Mouse (Mus musculus): ENCODE results near the gene Erf.
A peak's percentile ranks its signal among the peaks of the same experiment; 100 is the strongest.

Erf gene

GRCm38 (mm10) chr7:25281166-25281733, 30.7 kb upstream of the Erf start:
- DNase-seq (ENCODE audit: low spot score in 2 of 2) = peak in 1 of 2 experiments; percentile 3

DNA sequence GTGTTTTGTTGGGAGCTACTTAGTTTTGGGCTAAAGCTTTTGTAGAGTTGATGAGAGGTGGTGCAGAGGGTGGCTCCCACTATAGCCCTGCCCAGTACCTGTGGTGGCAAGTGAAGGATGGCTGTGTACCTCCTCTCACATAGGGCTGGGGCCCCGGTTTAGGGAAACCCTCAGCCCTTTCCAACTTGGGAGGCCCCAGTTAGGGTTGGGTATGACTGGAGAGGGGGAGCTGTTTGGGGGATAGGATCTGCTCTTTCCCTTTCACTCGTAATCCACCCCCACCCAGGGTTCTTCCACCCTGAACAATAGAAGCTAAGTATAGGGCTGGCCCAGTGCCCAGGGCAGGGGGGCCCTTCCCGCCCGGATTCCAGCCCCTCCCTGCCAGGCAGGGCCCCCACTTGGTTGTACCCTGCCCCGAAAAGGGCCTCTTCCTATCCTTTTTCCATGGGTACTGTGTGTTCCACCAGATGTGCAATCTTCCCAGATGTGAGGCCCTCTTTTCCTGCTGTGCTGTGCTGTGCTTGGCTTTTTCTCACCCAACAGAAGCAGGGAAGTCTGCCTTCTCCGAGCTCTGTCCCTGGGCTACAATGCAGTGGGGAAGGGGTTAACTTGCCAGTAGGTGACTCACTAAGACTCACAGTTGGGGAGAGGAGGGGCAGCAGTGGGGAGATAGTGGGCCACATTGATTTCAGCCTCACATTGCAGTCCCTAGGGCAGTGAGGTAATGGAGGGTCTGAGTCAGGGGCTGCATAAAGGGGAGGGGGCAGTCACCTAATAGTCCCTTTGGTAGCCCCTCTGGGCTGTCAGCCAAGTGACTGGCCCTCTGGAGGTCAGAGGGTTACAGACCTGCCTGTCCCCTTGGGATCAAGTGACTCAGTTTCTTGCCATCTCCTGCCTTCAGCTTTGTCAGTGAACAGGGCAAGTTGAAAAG, 29.6 kb upstream of the Erf start:
- no peak for DNase-seq (ENCODE audit: low spot score in 2 of 2)

- peak; percentile 80 to 83 for DNase-seq (ENCODE audit: low spot score in 2 of 2)
Observed at GRCm38 (mm10) chr7:25279076-25279860, 28.7 kb upstream of the Erf start.

DNA sequence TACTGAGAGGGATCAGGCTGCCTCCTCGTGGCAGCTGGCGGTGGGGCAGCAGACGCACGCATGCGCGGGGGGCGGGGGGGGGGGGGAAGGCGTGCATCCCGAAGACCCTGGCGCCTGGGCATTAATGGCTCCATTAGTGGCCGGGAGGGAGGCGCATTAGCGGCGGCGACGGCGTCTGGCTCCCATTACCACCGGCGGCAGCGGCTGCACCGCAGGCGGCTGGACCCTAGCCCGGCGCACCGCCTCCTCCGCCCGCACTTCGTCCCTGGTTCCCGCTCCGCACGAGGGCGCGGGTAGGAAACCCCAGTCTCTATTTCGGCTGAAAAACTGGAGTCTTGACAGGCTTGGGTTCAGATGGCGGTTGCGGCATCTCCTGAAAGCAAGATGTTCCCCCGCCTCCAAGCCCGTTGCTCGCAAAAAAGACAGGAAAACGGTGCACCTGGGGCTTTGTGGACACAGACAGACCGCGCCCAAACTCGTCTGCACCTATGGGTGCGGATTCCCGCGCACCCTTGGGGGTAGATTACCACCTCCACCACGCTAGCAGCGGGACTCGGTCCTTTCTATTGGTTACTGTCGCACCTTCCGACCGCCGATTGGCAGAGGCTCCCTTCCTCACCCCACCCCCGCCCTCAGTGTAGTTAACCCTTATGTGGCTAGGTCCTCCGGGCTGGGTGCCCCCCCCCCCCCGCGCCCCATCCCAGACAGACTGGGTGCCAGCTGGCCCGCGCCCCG, 27.9 kb upstream of the Erf start:
- peak; percentile 87 to 94 for DNase-seq (ENCODE audit: low spot score in 2 of 2)

- no peak for DNase-seq (ENCODE audit: low spot score in 2 of 2)
Observed at GRCm38 (mm10) chr7:25277998-25278340, 27.4 kb upstream of the Erf start.

DNA sequence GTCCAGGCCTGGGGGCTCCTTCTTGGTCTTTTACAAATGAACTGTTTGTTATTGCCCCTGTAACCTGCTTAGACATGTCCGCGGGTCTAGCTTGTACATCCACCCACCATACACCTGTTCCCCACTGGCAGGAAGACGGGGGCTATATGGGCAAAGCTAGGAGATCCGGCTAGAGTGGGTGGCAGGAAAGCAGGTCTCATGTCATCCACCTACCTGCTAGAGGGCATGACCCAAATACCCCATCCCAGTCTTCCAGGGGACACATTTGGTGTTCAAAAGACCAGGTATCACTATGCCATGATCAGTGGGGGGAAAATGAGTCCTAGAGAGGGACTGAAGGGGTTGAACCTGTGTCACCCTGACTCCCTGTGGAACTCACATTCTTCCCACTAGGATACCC, 26.8 kb upstream of the Erf start:
- no peak for DNase-seq (ENCODE audit: low spot score in 2 of 2)

- DNase-seq (ENCODE audit: low spot score in 2 of 2) = no peak
Observed at GRCm38 (mm10) chr7:25275555-25276298, 25.2 kb upstream of the Erf start.

GRCm38 (mm10) chr7:25274996-25275395, 24.4 kb upstream of the Erf start:
- no peak for DNase-seq (ENCODE audit: low spot score in 2 of 2)

GRCm38 (mm10) chr7:25274571-25274970, 24.0 kb upstream of the Erf start:
- DNase-seq (ENCODE audit: low spot score in 2 of 2) = no peak

DNA sequence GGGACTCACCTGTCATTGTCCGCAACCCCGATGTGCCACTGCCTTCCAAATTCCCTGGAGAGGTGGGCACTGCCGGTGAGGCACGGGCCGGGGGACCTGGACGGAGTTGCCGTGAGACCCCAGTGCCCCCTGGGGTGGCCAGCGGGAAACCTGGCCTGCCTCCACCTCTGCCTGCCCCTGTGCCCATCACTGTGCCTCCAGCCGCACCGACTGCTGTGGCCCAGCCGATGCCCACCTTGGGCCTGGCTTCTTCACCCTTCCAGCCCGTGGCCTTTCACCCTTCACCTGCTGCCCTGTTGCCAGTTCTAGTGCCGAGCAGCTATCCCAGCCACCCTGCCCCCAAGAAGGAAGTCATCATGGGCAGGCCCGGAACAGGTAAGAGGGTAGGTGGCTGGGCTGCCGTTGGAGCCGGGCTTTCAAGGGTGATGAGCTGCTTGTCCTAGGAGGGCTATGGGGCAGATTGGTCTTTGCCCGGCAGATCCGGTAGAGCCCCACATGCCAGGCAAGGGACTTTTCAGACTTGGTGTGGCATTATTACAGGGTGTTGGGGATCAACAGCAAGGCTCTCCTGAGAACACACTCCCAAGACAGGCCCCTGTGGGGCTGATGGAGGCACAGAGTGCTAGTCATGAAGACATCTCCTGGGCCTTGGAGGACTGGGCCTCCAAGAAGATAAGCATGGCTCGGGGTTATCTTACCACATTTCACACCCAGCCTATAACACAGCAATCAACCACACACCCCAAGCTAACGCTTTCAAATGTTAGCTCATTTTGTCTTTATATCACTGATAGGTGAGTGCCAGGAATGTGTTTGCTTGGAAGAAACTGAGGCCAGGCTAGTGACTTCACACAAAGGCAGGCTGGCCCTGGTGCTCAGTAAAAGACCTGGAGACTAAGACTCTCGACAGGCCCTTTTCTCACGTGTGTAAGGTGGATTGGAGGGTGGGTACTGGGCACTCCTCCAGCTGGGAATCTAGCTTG, 23.0 kb upstream of the Erf start:
- no peak for DNase-seq (ENCODE audit: low spot score in 2 of 2)

- DNase-seq (ENCODE audit: low spot score in 2 of 2) = no peak
Observed at GRCm38 (mm10) chr7:25272445-25273258, 22.1 kb upstream of the Erf start.

DNA sequence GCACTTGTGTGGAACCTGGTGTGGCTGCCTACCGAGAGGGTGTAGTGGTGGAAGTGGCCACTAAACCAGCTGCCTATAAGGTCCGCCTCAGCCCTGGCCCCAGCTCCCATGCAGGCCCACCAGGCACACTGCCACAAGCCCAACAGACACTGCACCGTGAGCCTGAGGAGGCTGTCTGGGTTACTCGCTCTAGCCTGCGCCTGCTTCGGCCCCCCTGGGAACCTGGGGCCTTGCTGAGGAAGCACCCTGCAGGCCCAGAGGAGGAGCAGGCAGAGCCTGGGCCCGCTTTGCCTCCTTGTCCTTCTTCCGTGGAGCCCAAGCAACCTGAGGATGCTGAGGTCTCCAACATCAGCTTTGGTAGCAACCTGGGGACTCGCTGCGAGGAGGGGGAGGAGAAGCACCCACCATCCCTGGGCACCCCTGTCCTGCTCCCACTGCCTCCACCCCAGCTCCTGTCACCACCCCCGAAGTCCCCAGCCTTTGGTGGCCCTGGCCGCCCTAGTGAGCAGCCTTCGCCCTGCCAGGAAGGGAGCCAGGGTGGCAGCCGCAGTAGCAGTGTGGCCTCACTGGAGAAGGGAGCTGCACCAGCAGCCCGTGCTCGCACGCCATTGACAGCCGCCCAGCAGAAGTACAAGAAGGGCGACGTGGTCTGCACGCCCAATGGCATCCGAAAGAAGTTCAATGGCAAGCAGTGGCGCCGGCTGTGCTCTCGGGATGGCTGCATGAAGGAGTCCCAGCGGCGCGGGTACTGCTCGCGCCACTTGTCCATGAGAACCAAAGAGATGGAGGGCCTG, 21.3 kb upstream of the Erf start:
- no peak for DNase-seq (ENCODE audit: low spot score in 2 of 2)

GRCm38 (mm10) chr7:25270652-25271633, 20.4 kb upstream of the Erf start:
- DNase-seq (ENCODE audit: low spot score in 2 of 2) = no peak

- DNase-seq (ENCODE audit: low spot score in 2 of 2) = peak in 1 of 2 experiments; percentile 14
Observed at GRCm38 (mm10) chr7:25269545-25270271, 19.1 kb upstream of the Erf start.

GRCm38 (mm10) chr7:25269029-25269428, 18.5 kb upstream of the Erf start:
- peak in 1 of 2 experiments; percentile 20 for DNase-seq (ENCODE audit: low spot score in 2 of 2)

GRCm38 (mm10) chr7:25268588-25268987, 18.0 kb upstream of the Erf start:
- no peak for DNase-seq (ENCODE audit: low spot score in 2 of 2)
